8 mouse cellular contexts compared by ENCODE assay signal in the genomic region with DNA sequence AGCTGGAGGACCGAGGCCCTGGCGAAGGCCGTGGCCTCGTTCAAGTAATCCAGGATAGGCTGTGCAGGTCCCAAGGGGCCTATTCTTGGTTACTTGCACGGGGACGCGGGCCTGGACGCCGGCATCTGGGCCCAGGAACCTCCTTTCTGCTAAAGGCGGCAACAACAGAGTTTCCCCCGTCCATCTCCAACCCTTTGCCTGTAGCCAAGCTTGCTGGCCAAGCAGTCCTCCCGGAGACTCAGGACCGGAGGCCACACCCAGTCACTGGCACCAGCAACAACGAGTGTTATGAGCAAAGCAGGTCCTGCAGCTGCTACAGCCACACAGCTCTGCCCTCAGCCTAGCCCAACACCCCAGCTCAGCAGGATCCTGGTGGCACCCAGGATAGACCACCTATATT. TPM values are rescaled to one million over a fixed set of nuclear protein-coding genes. Genes with fewer than 3 reads are reported as not detected.
DNase-seq lines count a peak whose midpoint lies in the region; ATAC-seq and TF ChIP-seq lines count a peak whose summit lies in the region.

No protein-coding gene starts in this region.

- no peak for TF ChIP-seq POLR2A in cerebellum, adult 2 months (IDR thresholded peaks at IDR 0.05; ENCODE audit: borderline replicate concordance, insufficient read depth, low read length)

- no peak for TF ChIP-seq CTCF in cerebellum, adult 2 months (IDR thresholded peaks at IDR 0.05; ENCODE audit: borderline replicate concordance, insufficient read depth, low read depth, low read length)

- H3K27me3 ChIP-seq in forebrain, embryonic 14.5 days (replicated peaks; ENCODE audit: control insufficient read depth, insufficient read depth, low read length) = no peaks in the 10 kb centered on the region
- H3K27me3 ChIP-seq in forebrain, embryonic 16.5 days (replicated peaks; ENCODE audit: control insufficient read depth, insufficient read depth, low read length) = no peaks in the 10 kb centered on the region
- H3K27me3 ChIP-seq in heart, embryonic 13.5 days (replicated peaks) = no peaks in the 10 kb centered on the region
- H3K27me3 ChIP-seq in limb, embryonic 15.5 days = no peaks in the 10 kb centered on the region
- H3K27me3 ChIP-seq in cerebellum, adult 2 months (ENCODE audit: control insufficient read depth, insufficient read depth, low read length) = no peaks in the 10 kb centered on the region

- no peak overlapping the region for H3K9ac ChIP-seq in forebrain, embryonic 14.5 days (ENCODE audit: low read length)
- no peak overlapping the region for H3K9ac ChIP-seq in forebrain, embryonic 16.5 days (replicated peaks; ENCODE audit: low read depth, low read length)
- H3K9ac ChIP-seq in heart, embryonic 13.5 days = no peak overlapping the region
- no peak overlapping the region for H3K9ac ChIP-seq in limb, embryonic 15.5 days

- peaks cover 35% of the 10 kb centered on the region for H3K4me1 ChIP-seq in forebrain, embryonic 14.5 days (ENCODE audit: control insufficient read depth, insufficient read depth, low read length)
- H3K4me1 ChIP-seq in forebrain, embryonic 16.5 days (replicated peaks; ENCODE audit: control insufficient read depth, insufficient read depth, low read length) = peaks cover 37% of the 10 kb centered on the region
- H3K4me1 ChIP-seq in brown adipose tissue, adult 24 weeks (ENCODE audit: control insufficient read depth, insufficient read depth, insufficient read length, low read length) = peaks cover 39% of the 10 kb centered on the region
- H3K4me1 ChIP-seq in heart, embryonic 13.5 days = peaks cover 38% of the 10 kb centered on the region
- peaks cover 63% of the 10 kb centered on the region for H3K4me1 ChIP-seq in limb, embryonic 15.5 days
- no peaks in the 10 kb centered on the region for H3K4me1 ChIP-seq in cerebellum, adult 2 months (ENCODE audit: control insufficient read depth, insufficient read depth, low read length)

- 84% methylated on average over 14 of the region's 14 CpGs for WGBS in forebrain, embryonic 14.5 days
- WGBS in forebrain, embryonic 16.5 days = 83% methylated on average over 14 of the region's 14 CpGs
- WGBS in heart, embryonic 13.5 days = 71% methylated on average over 14 of the region's 14 CpGs
- 46% methylated on average over 14 of the region's 14 CpGs for WGBS in limb, embryonic 15.5 days
- whole genome bisulfite sequencing in cerebellum, adult 2 months = 58% methylated on average over 14 of the region's 14 CpGs

- no peak overlapping the region for H3K4me2 ChIP-seq in forebrain, embryonic 14.5 days (ENCODE audit: low read length)
- H3K4me2 ChIP-seq in forebrain, embryonic 16.5 days (ENCODE audit: low read length) = no peak overlapping the region
- H3K4me2 ChIP-seq in heart, embryonic 13.5 days = no peak overlapping the region
- H3K4me2 ChIP-seq in limb, embryonic 15.5 days = 0 out of 2 replicates have a peak overlapping the region, but pooled peaks have one; percentile 20

- no peaks in the 10 kb centered on the region for H3K36me3 ChIP-seq in forebrain, embryonic 14.5 days (ENCODE audit: control insufficient read depth, insufficient read depth, low read length)
- no peaks in the 10 kb centered on the region for H3K36me3 ChIP-seq in forebrain, embryonic 16.5 days (ENCODE audit: control insufficient read depth, insufficient read depth)
- peaks cover 58% of the 10 kb centered on the region for H3K36me3 ChIP-seq in heart, embryonic 13.5 days
- peaks cover 26% of the 10 kb centered on the region for H3K36me3 ChIP-seq in limb, embryonic 15.5 days

- no peaks in the 10 kb centered on the region for H3K9me3 ChIP-seq in forebrain, embryonic 14.5 days (replicated peaks; ENCODE audit: control insufficient read depth, low read length)
- H3K9me3 ChIP-seq in forebrain, embryonic 16.5 days (ENCODE audit: control insufficient read depth, low read length) = no peaks in the 10 kb centered on the region
- H3K9me3 ChIP-seq in heart, embryonic 13.5 days = no peaks in the 10 kb centered on the region
- H3K9me3 ChIP-seq in limb, embryonic 15.5 days = no peaks in the 10 kb centered on the region

- DNase-seq in forebrain, embryonic 14.5 days (ENCODE audit: low spot score) = no peak
- DNase-seq in left cerebral cortex, adult 8-10 months (ENCODE audit: low spot score in 2 of 2) = no peak
- DNase-seq in cerebellum, adult 2 months = no peak

- ATAC-seq in forebrain, embryonic 14.5 days = no peak
- no peak for ATAC-seq in forebrain, embryonic 16.5 days
- ATAC-seq in heart, embryonic 13.5 days (ENCODE audit: extremely low read depth, insufficient number of reproducible peaks, low FRiP score, low TSS enrichment) = no peak
- peak; percentile 62 for ATAC-seq in limb, embryonic 15.5 days (ENCODE audit: insufficient number of reproducible peaks, low FRiP score, low TSS enrichment, low read depth)
- no peak for ATAC-seq in erythroblast, adult 5-6 weeks (replicated peaks; ENCODE audit: low FRiP score, poor library complexity, severe bottlenecking)

- no peak overlapping the region for H3K4me3 ChIP-seq in forebrain, embryonic 14.5 days (ENCODE audit: low read depth, low read length)
- no peak overlapping the region for H3K4me3 ChIP-seq in forebrain, embryonic 16.5 days (replicated peaks; ENCODE audit: low read length)
- H3K4me3 ChIP-seq in brown adipose tissue, adult 24 weeks (ENCODE audit: insufficient read depth, low read depth, low read length) = peak overlapping the region; percentile 16; the same call in 1 of the 2 replicates
- H3K4me3 ChIP-seq in heart, embryonic 13.5 days = no peak overlapping the region
- no peak overlapping the region for H3K4me3 ChIP-seq in limb, embryonic 15.5 days
- H3K4me3 ChIP-seq in cerebellum, adult 2 months (replicated peaks; ENCODE audit: insufficient read depth, low read depth, low read length) = no peak overlapping the region

- peak overlapping the region; percentile 27; the same call in 1 of the 2 replicates for H3K27ac ChIP-seq in forebrain, embryonic 14.5 days (ENCODE audit: low read depth, low read length)
- no peak overlapping the region for H3K27ac ChIP-seq in forebrain, embryonic 16.5 days (ENCODE audit: low read length)
- peak overlapping the region; percentile 72 for H3K27ac ChIP-seq in brown adipose tissue, adult 24 weeks (replicated peaks; ENCODE audit: low read depth, low read length)
- 0 out of 2 replicates have a peak overlapping the region, but pooled peaks have one; percentile 7 for H3K27ac ChIP-seq in heart, embryonic 13.5 days (replicated peaks)
- peak overlapping the region; percentile 80 for H3K27ac ChIP-seq in limb, embryonic 15.5 days
- H3K27ac ChIP-seq in cerebellum, adult 2 months (ENCODE audit: insufficient read depth, low read length) = no peak overlapping the region

RNA-seq across cellular contexts. Expression of a gene that starts 20.8 kb away (rescaled TPM):
- 3.8 and 4.0 TPM in 2 replicates for polyA plus RNA-seq in forebrain, embryonic 14.5 days (2014; fragmentation: Nextera tagmentation; extraction: Ambion mirVana)
- polyA plus RNA-seq in forebrain, embryonic 16.5 days (2015; fragmentation: Nextera tagmentation; extraction: Ambion mirVana) = 1.5 and 2.8 TPM in 2 replicates
- 1.8 TPM in 1 of 2 replicates, not detected in the other for polyA plus RNA-seq in brown adipose tissue, adult 24 weeks (2012; ENCODE audit: insufficient read depth, insufficient read length, missing spikeins)
- 10.6 and 11.5 TPM in 2 replicates for polyA plus RNA-seq in heart, embryonic 13.5 days (2015; fragmentation: Nextera tagmentation; extraction: Ambion mirVana)
- 19.0 and 19.7 TPM in 2 replicates for polyA plus RNA-seq in limb, embryonic 15.5 days (2015; fragmentation: Nextera tagmentation; extraction: Ambion mirVana)
- 1.2 and 16.1 TPM in 2 replicates for total RNA-seq in erythroblast, adult 5-6 weeks (2015; ENCODE audit: low replicate concordance)
- total RNA-seq in erythroblast, adult 5-6 weeks (2017; ENCODE audit: low replicate concordance) = 10.3 and 11.6 TPM in 2 replicates
- total RNA-seq in left cerebral cortex, adult 8-10 months (2022) = 1 to 10 TPM; 5.3 to 7.6 (median 7.3) TPM
- 0.47 and 0.57 TPM in 2 replicates for polyA plus RNA-seq in cerebellum, adult 2 months (2012; rRNA removed)

Comparison
In these comparisons a context has a peak if more than half of its experiments do, and no peak if none do; other contexts are left out.
1. H3K27ac ChIP-seq: peak in forebrain, embryonic 14.5 days (single experiment), brown adipose tissue, adult 24 weeks (single experiment), heart, embryonic 13.5 days (single experiment) and limb, embryonic 15.5 days (single experiment); none in forebrain, embryonic 16.5 days (single experiment) and cerebellum, adult 2 months (single experiment).